Mouse (Mus musculus): ENCODE measurements around the gene Sh3bp4.

The Sh3bp4 gene

DNA sequence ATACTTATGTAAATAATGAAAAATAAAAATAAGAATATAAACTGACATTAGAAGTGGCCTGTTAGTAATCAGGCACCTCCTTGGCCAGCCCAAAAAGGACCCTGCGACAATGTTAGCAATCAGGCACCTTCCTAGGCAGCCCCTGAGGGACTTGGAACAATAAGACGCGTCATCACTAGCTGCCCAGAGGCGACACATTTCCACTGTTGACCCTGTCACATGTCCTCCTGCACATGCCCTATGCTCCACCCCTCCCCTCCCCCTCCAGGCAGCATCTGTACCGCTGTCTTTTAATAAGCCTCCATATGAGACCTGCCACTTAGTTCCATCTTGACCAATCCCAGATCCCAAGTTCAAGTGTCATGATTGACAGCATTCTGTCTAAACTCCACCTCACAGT is 119.0 kb downstream of the Sh3bp4 start:
- peak; percentile 18 to 43 for DNase-seq

DNA sequence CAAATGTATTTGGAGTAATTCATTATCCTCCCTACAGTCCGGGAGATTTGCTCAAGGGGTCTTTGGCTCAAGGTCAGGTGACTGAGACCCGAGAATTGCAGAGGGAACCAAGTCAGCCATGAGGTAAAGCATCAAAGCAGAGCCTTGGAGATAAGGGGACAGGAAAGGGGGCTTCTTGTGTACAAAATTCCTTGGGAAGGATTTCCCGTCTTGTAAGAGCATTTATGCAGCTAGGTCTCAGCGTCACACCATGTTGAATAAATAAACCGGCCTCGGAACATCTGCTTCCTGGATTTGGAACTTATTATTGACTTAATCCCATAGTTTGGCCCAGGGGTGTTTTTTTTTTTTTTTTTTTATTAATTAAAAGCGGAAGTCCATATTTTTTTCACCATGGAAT is 120.4 kb downstream of the Sh3bp4 start:
- no peak for DNase-seq

- DNase-seq = peak; percentile 92
Observed at GRCm38 (mm10) chr1:89191127-89191740, 121.0 kb downstream of the Sh3bp4 start.

DNA sequence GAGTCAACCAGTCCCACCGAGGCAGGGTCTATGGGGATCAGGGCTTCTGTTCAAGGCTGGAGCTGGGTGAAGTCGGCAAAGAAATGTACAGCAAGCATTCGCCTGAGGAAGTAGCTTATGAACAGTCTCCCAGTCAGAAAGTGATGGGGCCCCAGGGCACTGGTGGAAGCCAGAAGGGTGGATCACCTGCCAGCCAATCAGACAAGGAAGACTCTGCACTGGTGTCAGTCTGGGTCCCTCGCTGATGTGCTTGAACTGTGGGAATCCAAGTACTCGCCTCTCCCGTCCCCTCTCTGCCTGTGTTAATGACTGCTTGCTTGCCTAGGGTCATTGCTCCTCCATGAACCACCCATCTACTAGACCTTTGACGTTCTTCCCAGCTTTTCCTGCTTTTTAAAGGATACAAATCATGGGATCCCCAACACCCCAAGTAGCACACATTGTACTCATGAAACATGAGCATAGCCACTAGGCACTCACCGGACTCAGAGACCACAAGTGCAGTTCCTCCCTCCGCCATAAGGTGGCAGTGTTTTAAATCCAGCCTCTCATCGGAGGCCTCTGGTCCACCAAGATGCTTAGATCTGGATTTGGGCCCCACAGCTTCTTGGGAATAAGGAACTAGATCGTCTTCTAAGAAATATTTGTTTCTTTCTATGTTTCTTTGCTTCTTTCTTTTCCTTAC is 122.5 kb downstream of the Sh3bp4 start:
- peak; percentile 69 to 71 for DNase-seq

DNA sequence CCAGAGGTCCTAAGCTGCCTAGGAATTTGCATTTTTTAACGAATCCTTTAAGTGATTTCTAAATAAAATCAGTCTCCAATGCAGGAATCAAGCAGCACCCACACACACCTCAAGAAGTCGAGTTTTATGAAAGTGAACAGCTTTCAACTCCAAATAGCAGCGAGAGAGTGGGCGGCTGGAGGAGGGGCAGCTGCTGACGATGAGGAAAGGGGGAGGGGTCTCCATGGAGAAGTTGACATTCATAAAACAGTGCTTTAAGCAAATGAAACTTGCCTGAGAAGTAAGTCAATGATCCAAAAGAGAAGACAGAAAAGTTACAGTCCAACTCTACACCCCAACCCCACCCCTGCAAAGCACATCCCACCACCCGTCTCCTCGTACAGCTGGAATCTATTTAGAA is 123.4 kb downstream of the Sh3bp4 start:
- DNase-seq = no peak

DNA sequence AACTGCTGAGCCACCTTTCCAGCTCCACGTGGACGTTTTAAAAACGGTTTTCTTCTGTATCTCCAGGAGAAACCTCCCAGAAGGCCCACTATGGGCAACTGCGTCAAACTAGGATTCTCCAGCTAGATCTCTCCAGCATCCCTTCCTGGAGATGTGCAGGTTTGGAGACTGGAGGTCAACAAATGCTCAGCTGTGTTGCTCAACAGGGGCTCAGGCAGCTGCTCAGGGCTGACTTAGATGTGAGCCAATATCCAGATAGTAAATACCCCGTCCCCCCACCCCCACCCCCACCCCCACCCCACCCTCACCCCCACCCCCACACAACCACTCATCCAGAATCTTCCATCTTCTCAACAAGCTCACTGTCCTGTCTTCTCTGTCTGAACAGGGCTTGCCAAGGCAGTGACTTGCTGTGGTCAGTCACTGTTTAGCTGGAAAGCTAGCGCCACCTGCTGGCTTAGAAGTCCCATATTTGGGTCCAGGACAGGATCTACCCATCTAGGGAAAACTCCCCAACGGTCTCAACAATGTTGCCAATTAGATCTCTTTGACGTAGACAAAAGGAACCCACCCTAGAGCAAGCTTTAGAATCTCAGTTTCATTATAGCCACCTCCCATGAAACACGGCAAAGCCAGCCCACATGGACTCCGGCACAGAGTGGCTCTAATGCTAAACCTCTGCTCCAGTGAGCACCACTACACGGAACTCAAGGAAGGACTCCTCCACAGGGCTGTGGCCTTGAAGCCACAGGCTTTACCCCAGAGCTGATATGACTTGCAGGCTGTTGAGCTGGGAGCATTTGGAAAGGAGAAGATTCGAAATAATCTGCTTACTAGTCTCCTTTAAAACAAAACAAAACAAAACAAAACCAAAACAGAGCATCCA is 125.9 kb downstream of the Sh3bp4 start:
- peak; percentile 90 to 92 for DNase-seq
